Mouse (Mus musculus) monocyte, adult 2 months (primary cell): ENCODE data around the gene Ajap1.

ENCODE experiments used
- DNase-seq, 2 experiments: peaks; one replicate each; pipeline ENCODE4 v3.0.0; 2022; ENCODE audit warnings: low spot score in 2 of 2, low read depth in 1 of 2

The Ajap1 gene

DNA sequence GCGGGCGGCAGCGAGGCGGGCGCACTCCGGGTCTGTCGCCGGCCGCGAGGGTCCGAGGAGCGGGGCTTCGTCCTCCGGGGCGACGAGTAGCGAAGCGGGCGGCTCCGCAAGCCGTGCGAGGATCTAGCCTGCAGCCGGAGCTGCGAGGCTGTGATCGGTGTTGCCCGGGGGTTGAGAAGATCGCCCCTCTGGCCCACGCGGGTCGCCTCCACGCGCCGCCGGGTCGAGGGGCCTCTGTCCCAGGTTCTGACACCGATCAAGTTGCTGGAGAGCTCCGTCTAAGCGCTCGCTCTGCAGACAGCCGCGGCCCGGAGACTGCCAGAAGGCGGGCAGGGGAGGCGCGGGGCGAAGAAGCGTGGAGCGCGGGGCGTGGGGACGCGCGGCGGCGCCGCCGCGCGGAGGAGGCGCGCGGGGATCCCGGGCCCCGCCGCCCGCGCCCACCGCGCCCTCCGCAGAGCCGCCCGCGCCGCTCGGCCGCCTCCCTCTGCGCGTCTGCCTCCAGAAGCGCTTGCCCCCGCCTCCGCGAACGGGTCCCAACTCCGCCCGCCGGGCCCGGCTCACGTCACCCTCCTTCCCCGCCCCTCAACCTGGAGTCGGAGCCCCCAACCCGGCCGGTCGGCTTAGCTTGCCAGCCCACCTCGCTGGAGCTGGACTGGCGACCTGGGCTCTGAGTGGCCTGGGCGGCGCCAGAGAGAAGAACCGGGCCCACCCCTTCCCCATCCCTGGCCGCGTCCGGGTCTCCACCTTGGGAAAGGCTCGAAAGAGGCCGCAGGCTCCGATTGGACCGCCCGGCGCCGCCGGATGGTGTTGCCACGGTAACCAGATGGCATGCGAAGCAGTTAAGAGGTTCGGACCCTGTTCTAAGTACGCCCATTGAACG lies at the start of gene Ajap1:
Gene Ajap1, minus strand, starts transcription at position 353 of the 880 bp plus-strand sequence.
- no peak for DNase-seq

DNA sequence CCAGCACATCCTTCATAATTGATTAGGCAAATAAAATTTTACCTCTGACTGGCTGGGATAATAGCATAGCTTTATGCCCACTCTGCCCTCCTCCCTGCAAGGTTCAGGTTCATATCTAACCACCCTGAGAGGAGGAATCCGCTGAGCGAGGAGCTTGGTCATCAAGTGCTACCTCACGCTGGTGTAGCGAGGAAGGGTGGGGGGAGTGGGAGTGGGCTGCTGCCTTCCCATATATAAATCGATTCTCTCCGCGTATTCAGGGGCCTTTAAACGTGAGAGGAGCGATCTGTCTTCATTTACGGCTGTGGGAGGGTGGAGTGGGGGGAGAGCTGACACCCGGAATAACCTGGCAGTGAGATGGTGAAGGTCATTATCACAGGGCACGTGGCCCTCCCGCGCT lies 47.9 kb upstream of the Ajap1 start:
- DNase-seq: no peak

DNA sequence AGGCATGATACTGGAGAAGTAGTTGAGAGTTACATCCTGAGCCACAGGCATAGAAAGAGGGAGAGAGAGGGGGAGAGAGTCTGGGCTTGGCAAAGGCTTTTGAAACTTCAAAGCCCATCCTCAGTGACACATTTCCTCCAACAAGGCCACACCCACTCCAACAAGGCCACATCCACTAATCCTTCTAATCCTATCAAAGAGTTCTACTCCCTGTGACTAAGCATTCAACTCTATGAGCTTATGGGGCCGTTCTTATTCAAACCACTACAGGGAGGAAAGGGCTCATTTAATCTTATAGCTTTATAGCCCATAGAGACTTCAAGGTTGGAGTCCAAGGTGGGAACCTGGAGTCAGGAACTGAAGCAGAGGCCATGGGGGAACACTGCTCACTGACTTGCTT lies 39.0 kb upstream of the Ajap1 start:
- no peak for DNase-seq

DNA sequence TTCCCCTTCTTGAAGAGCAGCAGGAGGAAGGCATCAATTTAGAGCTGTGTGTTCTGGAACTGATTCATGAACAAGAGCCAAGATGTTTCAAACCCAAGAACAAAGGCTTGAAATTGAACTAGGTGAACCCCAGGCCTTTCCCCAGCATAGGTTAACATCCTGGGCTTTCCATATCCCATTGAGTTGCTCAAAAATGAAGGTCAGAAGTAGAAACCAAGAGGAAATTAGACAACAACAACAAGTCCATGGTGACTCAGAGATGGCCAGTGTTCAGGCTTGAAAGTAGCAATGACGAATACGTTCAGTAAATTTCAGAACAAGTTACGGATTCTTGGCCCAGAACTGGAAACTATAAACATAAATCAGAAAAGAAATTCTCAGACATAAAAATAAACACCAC lies 37.3 kb upstream of the Ajap1 start:
- DNase-seq: no peak

DNA sequence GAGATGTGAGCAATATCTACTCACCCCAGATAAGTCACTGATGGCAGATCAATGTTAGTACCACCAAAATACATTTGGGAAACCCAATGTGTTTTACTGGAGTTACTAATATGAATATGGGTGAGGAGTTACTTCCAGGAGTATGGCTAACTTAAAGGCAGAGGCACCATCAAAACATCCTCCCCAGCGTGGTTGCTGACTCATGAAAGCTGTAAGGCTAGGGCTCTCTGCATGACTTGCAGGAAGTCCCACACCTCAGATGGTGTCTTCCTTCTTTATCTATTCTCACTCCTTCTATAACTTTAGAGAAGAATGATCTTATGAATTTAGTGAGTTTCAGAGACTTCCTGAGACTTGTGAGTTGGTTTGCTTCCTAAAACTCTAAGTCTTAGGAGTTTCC lies 36.7 kb upstream of the Ajap1 start:
- no peak for DNase-seq

DNA sequence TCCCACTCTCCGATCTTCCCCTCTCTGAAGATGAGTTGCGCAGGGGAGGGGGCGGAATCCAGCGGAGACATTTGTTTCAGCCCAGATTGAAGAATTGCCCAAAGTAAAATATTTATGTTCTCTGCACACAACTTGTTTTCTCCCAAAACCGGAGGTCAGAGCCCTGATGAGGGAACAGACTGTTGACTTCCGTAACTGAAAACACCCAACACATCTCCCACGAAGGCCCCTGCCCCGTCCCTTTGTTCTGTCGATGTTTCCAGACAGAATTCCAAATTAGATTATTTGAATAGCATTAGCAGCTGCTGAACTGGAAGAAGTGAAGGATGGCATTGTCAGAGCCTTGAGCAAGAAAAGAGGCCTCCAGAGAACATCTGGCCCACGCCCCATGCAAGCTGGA lies 33.2 kb upstream of the Ajap1 start:
- no peak for DNase-seq

DNA sequence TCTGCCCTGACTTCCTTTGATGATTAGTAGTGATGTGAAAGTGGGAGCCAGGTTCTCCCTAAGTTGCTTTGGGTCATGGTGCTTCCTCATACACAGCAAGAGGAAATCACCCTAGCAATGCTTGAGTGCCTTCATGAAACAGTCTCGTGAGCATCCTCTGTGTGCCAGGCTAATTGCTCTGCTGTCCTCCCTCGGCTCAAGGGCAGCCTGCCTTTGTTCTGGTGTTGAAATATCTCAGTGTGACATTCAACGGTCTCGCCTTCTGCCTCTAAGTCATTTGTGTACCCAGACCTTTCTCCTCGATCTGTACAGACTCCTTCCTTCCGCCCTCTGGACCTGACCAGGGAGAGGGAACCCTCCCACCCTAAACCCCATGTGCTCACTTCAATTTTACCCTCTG lies 31.5 kb upstream of the Ajap1 start:
- no peak for DNase-seq

DNA sequence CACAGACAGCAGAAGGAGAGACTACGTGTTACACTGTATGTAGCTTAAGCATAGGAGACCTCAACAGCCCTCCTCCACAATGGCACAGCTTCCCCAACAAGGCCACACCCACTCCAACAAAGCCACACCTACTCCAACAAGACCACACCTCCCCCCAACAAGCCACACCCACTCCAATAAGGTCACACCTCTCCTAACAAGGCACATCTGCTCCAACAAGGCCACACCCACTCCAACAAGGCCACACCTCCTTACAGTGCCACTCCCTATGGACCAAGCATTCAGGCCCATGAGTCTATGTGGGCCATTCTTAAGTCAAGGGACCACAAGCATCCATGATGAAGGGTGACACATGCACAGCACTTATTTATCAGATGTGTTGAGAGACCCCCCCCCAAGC lies 28.9 kb upstream of the Ajap1 start:
- DNase-seq: no peak

DNA sequence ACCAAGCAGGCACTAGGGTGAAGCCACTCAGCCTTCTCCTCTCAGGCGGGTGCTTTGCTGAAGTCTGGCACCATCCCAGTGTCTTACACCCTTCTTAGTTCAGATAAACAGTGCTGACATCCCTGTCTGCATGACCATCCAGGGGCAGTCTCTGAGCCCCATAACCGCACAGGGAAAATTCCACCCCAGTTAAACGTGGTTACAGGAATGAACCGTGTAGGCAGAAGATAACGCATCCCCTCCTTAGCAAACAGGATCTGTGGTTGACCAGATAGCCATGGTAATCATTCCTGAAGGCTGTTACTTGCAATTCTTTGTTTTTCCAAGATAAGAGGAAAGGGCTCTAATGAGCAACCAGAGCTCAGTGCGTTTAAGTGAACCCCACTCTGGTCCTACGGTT lies 19.3 kb upstream of the Ajap1 start:
- DNase-seq: no peak

DNA sequence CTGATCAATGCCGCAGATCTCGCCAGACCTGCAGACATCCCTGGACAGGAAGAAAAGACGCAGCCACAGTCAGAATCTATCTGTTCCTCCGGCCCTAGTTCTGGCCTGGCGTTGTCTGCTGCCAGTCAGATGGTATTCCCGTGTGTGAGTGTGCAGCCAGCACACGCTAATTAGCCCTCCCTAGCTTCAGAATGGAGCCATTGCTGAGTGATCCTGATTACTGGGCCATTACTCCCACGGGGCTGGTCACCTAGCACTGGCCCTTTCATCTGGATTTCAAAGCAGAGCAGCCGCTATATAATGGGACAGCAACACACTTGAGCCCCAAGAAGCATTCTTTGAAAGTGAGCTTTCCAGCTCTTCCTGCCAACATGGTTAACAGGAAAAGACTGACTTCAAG lies 9.8 kb upstream of the Ajap1 start:
- no peak for DNase-seq

DNA sequence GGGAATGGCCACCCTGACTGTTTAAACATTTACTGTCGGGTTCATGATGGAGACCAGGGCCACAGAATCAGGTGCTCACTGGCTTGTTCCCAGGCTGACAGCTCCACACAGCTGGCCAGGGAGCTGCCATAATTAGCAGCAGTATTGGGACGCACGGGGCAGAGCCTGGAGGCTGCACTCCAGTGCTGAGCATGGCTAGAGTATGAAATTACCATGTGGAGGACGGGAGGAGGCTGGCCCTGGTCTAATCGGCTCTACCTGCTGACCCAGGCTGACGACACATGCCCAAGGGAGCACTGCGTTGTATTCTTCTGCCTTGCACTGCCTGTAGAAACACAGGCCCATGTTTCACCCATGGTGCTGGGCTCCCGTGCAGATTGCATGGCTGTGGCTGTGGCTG lies 6.5 kb upstream of the Ajap1 start:
- no peak for DNase-seq

DNA sequence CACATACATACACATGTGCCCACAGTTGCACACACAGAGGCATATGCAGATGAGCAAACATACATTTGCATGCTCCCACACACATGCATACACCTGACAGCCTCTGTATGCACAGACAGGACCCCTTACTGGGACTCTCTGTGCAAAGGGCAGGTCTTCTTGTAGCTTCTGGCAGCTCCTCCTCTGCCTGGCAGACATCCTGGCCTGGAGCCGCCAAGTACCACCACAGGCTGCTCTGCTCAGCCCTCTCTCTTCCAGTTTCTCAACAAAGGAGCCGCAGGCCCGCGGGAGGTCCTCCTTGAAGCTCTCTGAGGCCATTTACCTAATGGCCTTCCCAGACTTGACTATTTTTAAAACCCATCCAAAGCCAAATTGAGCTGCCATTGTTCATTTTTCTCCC lies 3.3 kb upstream of the Ajap1 start:
- no peak for DNase-seq

DNA sequence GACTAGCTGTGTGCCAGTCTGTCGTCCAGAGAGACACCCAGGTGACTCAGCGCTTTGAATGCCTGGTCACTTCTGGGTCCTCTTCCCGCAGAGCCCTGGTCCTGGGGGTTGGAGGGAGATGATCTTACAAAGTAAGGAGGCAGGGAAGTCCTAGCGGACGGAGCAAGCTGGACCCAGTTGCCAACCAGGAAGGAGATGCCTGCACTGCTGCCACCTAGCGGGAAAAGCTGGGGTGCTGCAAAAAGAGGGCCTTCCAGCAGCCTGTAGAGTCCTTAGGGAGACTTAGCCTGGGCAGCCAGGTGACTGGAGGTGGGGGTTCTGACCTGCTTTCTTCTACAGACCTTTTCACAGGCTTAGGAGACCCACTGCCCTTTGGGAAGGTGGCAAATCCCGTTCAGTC lies 1.8 kb upstream of the Ajap1 start:
- DNase-seq: no peak

DNA sequence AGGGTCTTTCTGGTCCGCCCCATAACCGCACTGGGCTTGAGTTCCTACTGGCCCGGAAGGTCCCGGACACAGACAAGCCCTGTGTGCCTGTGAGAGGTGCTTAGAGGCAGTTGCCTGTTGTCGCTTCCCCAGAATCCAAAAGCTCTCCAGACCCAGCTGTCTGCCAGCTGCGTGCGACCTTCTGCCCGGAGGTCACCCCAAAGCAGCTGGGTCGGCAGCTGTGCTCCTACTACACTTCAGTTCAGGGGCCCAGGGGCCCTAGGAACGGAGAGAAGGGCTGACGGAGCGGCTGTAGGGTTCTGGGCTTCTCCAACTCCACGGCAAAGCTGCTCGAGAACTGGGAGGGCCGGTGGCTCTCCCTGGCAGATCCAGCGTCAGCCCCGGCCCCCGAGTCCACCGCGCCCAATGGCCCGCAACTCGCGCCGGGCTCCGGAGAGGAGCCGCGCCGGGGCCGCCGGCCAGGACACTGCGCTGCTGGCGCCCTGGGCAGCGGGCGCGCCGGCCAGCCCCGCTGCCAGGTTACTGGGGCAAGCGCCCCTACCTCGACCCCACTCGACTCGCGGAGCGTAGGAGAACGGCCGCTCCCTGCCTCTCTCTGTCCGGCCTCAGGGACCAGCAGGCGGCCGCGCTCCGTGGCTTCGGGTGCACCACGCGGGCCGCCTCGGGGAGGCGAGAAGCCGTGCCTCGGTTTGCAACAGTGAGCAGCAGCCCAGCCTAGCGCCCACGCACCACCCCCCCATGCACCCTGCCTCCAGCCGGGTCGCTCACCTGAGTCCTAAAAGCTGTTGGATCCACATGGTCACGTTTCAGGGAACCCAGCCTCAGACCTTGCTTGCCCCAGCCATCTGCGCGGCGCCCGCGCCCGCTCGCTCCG lies 1.0 kb downstream of the Ajap1 start:
- no peak for DNase-seq

DNA sequence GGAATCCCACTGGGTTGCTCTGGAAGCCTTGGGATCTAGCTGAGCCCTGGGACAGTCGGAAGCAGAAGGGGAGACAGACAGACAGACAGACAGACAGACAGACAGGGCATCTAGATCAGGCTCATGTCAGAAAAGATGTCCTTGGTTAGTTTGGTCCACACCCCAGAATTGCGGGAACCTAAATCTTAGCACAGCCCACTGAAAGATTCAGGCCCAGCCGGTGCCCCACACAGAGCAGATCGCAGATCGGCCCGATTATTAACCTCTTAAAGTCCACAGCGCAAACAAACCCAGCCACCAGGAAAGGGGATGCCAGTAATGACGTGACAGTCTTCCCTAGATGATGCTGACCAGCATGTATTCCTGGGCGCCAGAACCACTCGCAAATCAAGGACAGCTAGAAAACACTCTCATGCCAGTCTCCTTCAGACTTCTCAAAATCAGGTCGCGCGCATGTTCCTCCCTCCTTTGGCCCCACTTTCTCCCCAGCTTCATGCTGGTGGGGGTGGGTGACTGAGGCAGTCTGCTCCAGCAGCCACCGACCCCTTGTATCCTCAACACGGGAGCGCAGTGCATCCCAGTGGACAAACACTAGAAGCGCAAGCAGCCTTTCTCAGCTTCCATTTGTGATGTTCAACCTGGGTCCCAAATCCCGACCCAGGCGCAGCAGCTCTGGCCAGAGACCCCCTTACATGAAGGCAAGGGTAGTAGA lies 1.9 kb downstream of the Ajap1 start:
- no peak for DNase-seq

DNA sequence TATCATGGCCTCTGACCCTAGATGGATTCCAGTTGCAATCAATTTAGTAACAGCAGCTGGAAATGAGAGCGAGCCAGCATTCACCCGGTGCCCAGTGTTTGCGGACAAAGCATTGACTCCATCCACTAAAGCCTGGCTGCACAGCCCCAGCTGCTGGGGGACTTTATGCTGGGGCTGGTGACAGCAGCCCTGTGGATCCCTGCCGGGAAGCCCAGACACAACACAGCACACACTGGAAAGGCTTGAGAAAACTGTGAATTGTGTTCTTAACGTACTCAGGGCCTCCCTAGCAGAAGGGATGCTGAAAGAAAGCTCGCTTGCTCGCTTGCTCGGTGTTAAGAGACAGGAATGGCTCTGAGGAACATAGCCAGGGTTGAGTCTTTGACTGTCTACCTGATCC lies 3.5 kb downstream of the Ajap1 start:
- DNase-seq: no peak

DNA sequence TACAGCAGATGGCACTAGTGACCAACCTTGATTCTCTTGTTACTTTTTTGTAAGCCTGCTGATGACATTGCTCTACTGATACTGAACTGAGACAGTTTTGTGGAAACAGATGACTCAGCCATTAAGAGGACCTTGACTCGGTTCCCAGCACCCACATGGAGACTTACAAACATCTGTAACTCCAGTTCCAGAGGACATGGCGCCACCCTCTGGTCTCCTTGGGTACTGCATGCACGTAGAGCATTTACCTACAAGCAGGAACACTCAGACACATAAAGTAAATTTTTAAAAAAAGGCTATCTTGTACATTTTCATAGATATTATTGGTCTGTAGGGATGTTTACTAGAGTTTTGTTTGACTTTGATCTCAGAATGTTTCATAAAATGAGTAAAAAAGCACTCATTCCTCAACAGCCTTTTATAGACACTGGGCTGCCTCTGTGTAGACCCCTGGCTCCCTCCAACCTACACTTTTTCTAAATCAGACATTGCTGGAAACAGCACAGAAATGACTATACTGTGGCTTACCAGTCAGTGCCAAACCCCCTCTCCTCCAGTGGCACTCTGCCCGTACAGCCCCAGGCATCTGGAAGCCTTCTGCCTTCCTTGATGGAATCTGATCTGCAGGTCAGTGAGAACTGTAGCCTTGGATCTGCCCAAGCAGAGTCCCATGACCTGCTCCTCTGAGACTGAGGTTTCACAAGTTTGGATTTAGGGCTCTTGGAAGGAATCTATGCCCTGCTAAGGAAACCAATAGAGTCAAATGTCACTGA lies 8.9 kb downstream of the Ajap1 start:
- DNase-seq: no peak

DNA sequence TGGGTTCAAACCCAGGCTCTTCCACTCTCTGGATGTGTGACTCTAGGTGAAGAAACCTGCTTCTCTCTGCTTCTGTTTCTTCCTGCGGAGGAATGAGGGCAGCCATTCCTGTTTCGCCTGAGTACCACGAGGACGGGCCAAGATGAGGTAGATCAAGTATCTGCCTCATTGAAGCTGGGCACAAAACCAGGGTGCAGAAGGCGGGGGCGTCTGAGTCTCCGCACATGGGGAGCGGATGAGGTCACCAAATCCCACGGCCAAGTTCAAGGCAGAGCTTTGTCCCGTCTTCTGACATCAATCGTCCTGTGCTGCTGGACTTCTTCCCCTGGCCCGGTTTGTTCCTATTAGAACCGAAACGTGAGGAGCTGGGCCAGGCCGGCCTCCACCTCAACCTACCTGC lies 12.9 kb downstream of the Ajap1 start:
- DNase-seq: no peak

DNA sequence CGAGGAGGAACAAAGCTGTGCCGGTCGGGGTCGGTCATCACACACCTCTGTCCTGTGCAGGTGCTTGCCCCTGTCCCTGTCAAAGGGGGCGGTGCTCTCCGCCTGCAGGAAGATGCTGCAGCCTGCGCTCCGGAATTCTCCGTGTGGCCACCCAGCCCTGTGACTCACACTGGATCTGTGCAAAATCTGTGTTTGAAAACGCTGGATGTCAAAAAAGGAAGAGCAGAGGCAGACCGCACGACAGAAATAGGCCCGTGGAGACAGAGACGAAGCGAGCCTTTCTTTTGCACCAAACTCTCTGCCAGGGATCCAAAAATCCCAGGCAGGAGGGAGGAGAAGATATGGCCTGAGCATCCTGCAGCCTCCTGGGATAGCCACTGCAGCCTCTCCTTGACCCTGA lies 22.7 kb downstream of the Ajap1 start:
- no peak for DNase-seq

DNA sequence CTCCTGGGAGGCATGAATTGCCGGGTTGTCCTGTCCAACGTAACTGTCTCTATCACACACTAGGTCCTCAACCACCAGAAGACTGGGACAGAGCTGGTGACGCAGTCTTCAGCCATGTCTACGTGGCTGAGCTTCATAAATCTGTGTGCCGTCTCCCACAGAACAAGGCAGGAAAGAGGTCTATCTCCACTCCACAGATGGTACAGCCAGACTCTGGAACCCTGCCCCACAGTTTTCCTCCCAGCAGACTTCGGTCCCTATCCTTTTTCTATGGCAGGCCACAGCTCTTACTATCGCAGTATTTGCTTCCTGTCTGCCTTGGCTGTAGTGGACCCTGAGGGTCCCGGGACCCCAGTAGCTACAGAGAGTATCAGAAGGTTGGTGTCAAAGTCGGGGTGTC lies 23.1 kb downstream of the Ajap1 start:
- no peak for DNase-seq

DNA sequence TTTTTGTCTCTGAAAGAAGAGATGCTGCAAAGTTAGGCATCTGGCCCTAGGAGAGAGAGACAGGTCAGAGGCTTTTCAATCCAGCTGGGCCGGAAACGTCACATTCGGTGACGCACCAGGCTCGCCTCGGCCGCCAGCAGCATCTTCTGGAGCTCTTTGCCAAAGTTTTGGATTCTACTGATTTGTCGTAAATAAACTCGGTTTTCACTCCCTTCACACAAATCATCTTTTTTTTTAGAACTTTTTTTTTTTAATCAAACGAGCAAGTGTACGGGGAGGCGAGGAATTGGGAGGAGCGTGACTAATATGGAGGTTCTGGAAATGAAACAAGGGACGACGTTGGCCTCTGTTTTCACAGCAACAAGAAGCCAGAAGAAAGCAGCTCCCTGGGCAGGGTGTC lies 23.8 kb downstream of the Ajap1 start:
- DNase-seq: no peak
